Mouse (Mus musculus): ENCODE data around the gene Flcn.
"Not testable (repeated sequence)": the region's sequence is repeated elsewhere in the genome, so short reads cannot be mapped to it uniquely, and the experiment has no call there.

Gene Flcn

GRCm38 (mm10) chr11:59809670-59810474 lies at the start of gene Flcn:
Flcn (minus strand) TSS chr11:59810016.
- DNase-seq (ENCODE audit: low read depth) = peak; percentile 65

- DNase-seq (ENCODE audit: low read depth) = no peak
These were observed 43.0 kb upstream of the Flcn start for GRCm38 (mm10) chr11:59852865-59853264.

GRCm38 (mm10) chr11:59847891-59848884 lies 38.4 kb upstream of the Flcn start:
- peak; percentile 48 for DNase-seq (ENCODE audit: low read depth)

- DNase-seq (ENCODE audit: low read depth) = peak; percentile 67
These were observed 37.3 kb upstream of the Flcn start for GRCm38 (mm10) chr11:59847131-59847530.

- no peak for DNase-seq (ENCODE audit: low read depth)
These were observed 36.5 kb upstream of the Flcn start for GRCm38 (mm10) chr11:59846311-59846710.

GRCm38 (mm10) chr11:59839459-59840126 lies 29.8 kb upstream of the Flcn start, which contains the start of gene Cops3:
Cops3 (minus strand) TSS chr11:59839838.
- peak; percentile 95 for DNase-seq (ENCODE audit: low read depth)

- DNase-seq (ENCODE audit: low read depth) = peak; percentile 88
These were observed 29.2 kb upstream of the Flcn start, which contains the start of gene Nt5m for GRCm38 (mm10) chr11:59839008-59839458. Nt5m (plus strand) TSS chr11:59839447.

GRCm38 (mm10) chr11:59838426-59838825 lies 28.6 kb upstream of the Flcn start:
- DNase-seq (ENCODE audit: low read depth) = no peak

- DNase-seq (ENCODE audit: low read depth) = not testable (repeated sequence)
These were observed 28.0 kb upstream of the Flcn start for GRCm38 (mm10) chr11:59837789-59838188.

- DNase-seq (ENCODE audit: low read depth) = no peak
These were observed 11.8 kb upstream of the Flcn start for GRCm38 (mm10) chr11:59821625-59822024.

- DNase-seq (ENCODE audit: low read depth) = no peak
These were observed 8.1 kb upstream of the Flcn start for GRCm38 (mm10) chr11:59817916-59818315.

- no peak for DNase-seq (ENCODE audit: low read depth)
These were observed 5.8 kb upstream of the Flcn start for GRCm38 (mm10) chr11:59815482-59816065.

GRCm38 (mm10) chr11:59814936-59815335 lies 5.1 kb upstream of the Flcn start:
- DNase-seq (ENCODE audit: low read depth) = no peak

- DNase-seq (ENCODE audit: low read depth) = no peak
These were observed 4.5 kb upstream of the Flcn start for GRCm38 (mm10) chr11:59814311-59814710.

- DNase-seq (ENCODE audit: low read depth) = no peak
These were observed 3.5 kb upstream of the Flcn start for GRCm38 (mm10) chr11:59813276-59813675.

GRCm38 (mm10) chr11:59811211-59811610 lies 1.4 kb upstream of the Flcn start:
- DNase-seq (ENCODE audit: low read depth) = no peak

- no peak for DNase-seq (ENCODE audit: low read depth)
These were observed 803 bp upstream of the Flcn start for GRCm38 (mm10) chr11:59810480-59811158.

GRCm38 (mm10) chr11:59809071-59809669 lies 646 bp downstream of the Flcn start:
- peak; percentile 38 for DNase-seq (ENCODE audit: low read depth)

- no peak for DNase-seq (ENCODE audit: low read depth)
These were observed 1.5 kb downstream of the Flcn start for GRCm38 (mm10) chr11:59808170-59808960.

- no peak for DNase-seq (ENCODE audit: low read depth)
These were observed 4.2 kb downstream of the Flcn start for GRCm38 (mm10) chr11:59805656-59806055.
